Mouse (Mus musculus) cerebellum, postnatal 10 days (tissue): ENCODE data around the gene Syngr4.
A peak's percentile ranks its signal among the peaks of the same experiment; 100 is the strongest.
"Not testable (repeated sequence)": the region's sequence is repeated elsewhere in the genome, so short reads cannot be mapped to it uniquely, and the experiment has no call there.

Source experiments
- DNase-seq, 2 experiments: peaks; one replicate each; pipeline ENCODE4 v3.0.0; 2021; ENCODE audit warnings: mixed read lengths in 2 of 2

The Syngr4 gene

GRCm38 (mm10) chr7:45915011-45915410 lies 18.5 kb upstream of the Syngr4 start:
- DNase-seq: no peak

GRCm38 (mm10) chr7:45914067-45914466 lies 17.6 kb upstream of the Syngr4 start:
- no peak for DNase-seq

DNA sequence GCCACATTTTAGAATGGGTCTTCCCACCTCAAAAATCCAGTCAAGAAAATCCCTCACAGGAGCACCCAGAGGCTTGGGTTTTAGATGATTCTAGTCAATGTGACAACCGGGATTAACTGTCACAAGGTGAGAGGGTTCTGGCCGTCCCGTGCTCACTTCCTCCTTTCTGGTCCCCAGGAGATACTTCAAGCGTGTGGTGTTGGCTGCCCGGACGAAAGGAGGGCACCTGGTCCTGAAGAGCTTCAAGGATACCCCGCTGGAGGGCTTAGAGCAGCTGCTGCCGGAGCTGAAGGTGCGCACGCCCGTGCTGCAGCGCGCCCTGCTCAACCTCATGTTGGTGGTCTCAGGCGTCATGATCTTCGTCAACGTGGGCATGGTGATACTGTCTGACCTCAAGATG lies 12.6 kb upstream of the Syngr4 start:
- no peak for DNase-seq

DNA sequence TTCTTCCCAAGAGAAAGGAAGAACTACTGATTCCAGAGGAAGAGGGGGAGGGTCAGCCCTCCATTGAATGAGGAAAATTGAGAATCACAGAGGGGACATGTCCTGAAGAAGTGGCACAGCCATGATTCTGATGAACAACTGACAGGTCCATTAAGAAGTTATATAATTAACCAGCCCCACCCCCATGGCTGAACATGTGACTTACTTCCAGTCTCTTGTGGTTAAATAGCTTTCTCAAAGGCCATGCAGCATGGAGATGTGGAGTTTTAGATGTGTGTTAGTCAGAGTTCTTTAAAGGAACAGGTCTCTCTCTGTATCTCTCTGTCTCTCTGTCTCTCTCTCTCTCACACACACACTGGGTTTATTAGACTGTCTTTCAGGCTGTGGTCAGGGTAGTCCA lies 11.9 kb upstream of the Syngr4 start:
- DNase-seq: no peak

- no peak for DNase-seq
Observed at GRCm38 (mm10) chr7:45906622-45907021, 10.1 kb upstream of the Syngr4 start.

DNA sequence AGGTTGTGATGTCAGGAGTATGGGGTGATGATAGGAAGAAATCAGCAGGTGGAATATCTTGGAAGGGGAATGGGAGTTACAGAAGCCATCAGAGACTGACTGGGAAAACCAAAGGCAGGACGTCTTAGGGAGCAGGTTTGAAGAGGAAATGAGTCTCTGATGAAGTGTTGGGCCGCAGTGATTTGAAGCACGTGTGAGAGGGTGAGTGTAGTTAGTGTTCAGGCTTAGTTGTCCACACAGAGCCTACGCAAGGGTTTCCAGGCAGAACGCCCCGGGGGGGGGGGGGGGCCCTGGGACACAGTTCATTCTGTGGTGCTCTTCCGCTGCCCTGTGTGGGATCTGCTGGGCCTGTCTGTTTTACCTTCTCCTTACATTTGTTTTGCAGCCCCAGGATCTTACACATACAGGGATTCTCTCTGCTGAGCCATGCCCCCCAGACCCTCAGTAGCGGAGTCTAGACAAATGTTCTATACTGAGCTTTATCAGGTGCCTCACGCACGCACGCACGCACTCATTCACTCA lies 6.0 kb upstream of the Syngr4 start:
- DNase-seq: no peak

GRCm38 (mm10) chr7:45901562-45901961 lies 5.0 kb upstream of the Syngr4 start:
- peak in 1 of 2 experiments; percentile 46 for DNase-seq

DNA sequence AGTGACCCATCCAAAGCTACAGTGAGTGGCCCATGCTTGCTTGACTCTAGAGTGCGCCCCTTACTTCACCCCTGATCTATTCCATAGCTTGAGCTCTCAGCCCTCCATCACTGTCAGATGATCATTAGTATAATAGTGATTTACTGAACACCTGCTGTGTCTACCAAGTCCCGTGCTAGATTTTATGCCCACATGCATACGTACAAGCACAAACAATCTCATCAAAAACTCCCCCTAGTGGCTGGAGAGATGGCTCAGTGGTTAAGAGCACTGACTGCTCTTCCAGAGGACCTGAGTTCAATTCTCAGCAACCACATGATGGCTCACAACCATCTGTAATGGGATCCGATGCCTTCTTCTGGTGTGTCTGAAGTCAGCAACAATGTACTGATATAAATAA lies 1.6 kb upstream of the Syngr4 start:
- DNase-seq: not testable (repeated sequence)

- DNase-seq: peak; percentile 67
Observed at GRCm38 (mm10) chr7:45897258-45897757, 794 bp upstream of the Syngr4 start.

GRCm38 (mm10) chr7:45895931-45896516 lies 490 bp downstream of the Syngr4 start:
- DNase-seq: no peak

DNA sequence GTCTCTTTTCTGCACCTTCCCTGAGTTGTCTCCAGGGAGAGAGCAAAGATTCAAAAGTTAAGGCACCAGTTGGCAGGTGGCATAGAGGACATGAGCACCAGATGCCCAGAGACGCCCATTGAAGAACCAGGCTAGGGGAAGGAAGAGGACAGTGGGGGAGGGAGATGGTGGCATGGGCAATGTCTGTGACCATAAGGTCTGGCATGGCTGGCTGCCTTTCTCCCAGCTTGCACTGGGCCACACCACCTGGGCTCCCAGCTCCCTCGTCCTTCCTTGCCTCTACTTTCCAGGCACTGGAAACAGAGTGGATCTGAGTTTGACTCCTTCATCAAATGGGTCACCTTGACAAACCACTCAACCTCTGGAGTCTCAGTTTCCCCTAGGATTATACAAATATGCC lies 3.9 kb downstream of the Syngr4 start:
- peak; percentile 66 to 69 for DNase-seq

DNA sequence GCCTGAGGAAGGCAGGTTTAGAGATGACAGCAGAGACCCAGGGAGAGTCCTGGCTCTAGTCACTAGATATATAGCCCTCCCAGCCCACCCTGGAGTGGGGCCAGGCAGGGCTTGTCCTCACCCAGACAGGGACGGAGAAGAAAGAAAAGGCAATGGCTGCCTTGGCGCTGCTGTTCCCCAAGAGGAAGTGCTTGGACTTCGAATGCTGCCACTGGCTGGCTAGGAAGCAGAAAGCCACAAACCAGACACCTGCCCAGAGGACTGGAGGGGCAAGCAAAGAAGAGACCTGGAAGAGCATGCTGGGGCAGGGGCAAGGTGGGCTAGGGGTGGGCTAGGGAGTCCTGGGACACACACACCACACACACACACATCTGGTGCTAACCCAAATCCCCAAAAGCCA lies 9.3 kb downstream of the Syngr4 start:
- peak; percentile 39 to 42 for DNase-seq

DNA sequence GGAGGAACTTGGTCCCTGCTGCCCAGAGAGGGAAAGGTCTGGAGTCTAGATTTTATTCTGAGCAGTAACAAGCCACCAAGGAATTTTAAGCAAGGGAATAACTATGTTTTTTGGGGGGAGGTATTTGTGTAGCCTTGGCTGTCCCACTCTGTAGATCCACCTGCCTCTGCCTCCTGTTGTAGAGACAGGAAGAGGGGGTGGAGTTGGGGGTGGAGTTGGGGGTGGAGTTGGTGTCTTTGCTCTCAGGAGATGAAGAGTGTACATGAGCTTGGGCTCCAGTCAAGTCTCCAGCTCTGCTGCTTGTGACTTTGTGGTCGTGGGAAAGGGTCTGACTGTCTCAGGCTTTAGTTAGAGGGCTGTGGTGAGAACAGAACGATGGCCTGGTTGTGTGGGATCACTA lies 15.5 kb downstream of the Syngr4 start:
- DNase-seq: no peak

- DNase-seq: no peak
Observed at GRCm38 (mm10) chr7:45880531-45880930, 16.0 kb downstream of the Syngr4 start.

GRCm38 (mm10) chr7:45878278-45878677 lies 18.2 kb downstream of the Syngr4 start, which contains the start of gene Grin2d:
Gene Grin2d, minus strand, starts transcription at chr7:45878378.
- DNase-seq: not testable (repeated sequence)

DNA sequence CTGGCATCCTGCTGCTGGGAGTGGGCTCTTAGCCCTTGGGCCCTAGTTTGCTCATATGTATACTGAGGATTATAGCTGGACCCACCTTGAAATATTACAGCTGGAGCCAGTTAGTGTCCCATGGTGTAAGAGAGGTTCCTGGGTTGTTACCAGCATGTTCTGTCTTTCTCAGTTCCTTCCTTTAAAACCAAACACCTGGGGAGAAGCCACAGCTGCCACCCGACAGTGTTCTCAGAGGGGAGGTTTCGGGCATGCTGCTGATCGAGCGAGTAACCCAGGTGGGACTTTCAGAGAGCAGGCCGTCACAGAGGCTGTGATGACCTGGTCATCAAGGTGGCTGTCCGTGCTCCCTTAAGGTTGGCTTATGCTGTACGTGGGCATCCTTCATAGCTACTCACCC lies 19.6 kb downstream of the Syngr4 start:
- DNase-seq: no peak

GRCm38 (mm10) chr7:45873061-45873947 lies 23.2 kb downstream of the Syngr4 start:
- DNase-seq: peak; percentile 72 to 79

DNA sequence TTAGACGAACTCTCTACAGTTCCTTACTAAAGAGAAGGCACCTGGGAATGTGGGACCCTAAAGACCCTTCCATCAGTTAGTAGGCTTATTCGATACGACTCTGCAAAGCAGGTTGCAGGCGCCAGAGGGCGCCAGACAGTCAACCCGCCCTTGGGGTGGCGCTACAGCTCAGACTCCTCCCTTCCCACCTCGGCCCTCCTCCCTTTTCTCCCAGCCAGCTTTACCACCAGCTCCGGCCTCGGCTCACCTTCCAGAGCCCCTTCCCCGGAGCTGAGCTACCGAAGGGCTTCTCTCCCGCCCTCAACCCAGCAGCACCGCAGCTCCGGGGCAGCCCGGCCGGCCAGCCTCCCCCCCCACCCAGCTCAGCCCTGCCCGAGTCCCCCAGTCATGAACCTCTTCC lies 23.9 kb downstream of the Syngr4 start, which contains the start of gene Kdelr1:
TSS of gene Kdelr1 (plus strand) at position 149 of the 400 bp plus-strand sequence.
- DNase-seq: peak; percentile 96 to 97

- DNase-seq: peak; percentile 57 to 64
Observed at GRCm38 (mm10) chr7:45870282-45871058, 26.0 kb downstream of the Syngr4 start.

DNA sequence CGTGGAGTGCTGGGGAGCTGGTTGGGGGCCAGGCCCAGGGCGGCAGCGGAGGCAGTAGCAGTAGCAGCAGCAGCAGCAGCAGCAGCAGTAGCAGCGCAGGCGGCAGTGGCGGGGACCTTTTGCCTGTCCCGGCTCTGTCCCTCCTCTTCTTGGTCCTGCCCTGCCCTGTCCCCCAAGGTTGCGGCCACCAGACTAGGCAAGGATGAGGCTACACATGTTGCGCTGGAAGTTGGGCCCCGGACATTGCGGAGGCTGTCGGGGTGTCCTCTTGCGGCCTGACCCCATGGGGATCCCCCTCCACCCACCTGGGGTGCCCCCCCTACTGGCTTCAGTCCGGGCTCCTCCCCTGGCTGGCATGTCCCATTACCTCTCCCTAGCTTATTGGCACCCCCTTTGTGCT lies 26.7 kb downstream of the Syngr4 start:
- DNase-seq: peak; percentile 52 to 53

DNA sequence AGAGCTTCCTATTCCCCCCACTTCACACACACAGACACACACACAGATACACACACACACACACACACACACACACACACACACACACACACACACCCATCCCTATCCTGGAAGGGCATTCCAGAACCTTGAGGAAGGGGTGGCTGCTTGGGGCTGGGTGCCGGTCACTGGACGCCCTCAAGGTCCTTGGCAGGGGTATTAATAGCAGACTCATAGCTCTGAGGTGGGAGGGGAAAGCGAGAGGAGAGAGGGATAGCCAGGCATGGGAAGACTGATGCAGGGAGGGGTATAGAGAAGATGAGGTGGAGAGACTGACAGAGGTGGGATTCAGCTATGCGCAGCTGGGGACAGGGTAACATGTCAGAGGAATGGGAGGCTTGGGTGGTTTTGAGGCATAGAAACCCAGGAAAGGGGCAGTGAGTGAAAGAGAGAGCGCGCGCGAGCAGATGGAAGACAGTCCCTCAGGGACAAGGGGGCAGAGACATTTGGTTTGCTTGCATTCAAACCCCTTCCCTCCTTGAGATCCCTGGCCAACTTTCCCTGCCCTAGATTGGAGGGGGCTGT lies 27.3 kb downstream of the Syngr4 start:
- peak; percentile 61 for DNase-seq

- peak; percentile 61 to 63 for DNase-seq
Observed at GRCm38 (mm10) chr7:45867871-45868270, 28.6 kb downstream of the Syngr4 start.
